Mouse (Mus musculus) MEL (cell line): Measurements from ENCODE around the gene Bet1.

Experiments
- CTCF ChIP-seq, 3 experiments: IDR thresholded peaks in 2 of 3; conservative IDR thresholded peaks in 1 of 3; 2 replicates each; pipeline ENCODE4 v1.5.1; 2011 to 2012; ENCODE audit warnings: low read length in 3 of 3, low read depth in 2 of 3, mild to moderate bottlenecking in 2 of 3, improper control_type of control experiment in 1 of 3, inconsistent platforms in 1 of 3, mixed read lengths in 1 of 3, moderate library complexity in 1 of 3; ENCODE audit not compliant: control insufficient read depth in 1 of 3, insufficient read depth in 1 of 3, poor library complexity in 1 of 3, severe bottlenecking in 1 of 3
- EP300 ChIP-seq, 2 experiments: IDR thresholded peaks; 2 replicates each; pipeline ENCODE4 v1.6.1; 2011; ENCODE audit warnings: improper control_type of control experiment in 2 of 2, low read length in 2 of 2, low read depth in 1 of 2, mild to moderate bottlenecking in 1 of 2
- GATA1 ChIP-seq: IDR thresholded peaks from 2 replicates; pipeline ENCODE4 v1.6.1; 2011; ENCODE audit warnings: low read depth, low read length, improper control_type of control experiment
- JUND ChIP-seq: IDR thresholded peaks from 2 replicates; pipeline ENCODE4 v1.6.1; 2011; ENCODE audit warnings: low read depth, mild to moderate bottlenecking, improper control_type of control experiment, low read length
- POLR2A ChIP-seq, 2 experiments: IDR thresholded peaks; 2 replicates each; pipeline ENCODE4 v1.6.1; 2011 to 2012; ENCODE audit warnings: low read length in 2 of 2, mild to moderate bottlenecking in 2 of 2, control low read depth in 1 of 2, improper control_type of control experiment in 1 of 2, low read depth in 1 of 2, moderate library complexity in 1 of 2; ENCODE audit not compliant: control insufficient read depth in 1 of 2, insufficient read depth in 1 of 2, poor library complexity in 1 of 2
- POLR2AphosphoS5 ChIP-seq: IDR thresholded peaks from 2 replicates; pipeline ENCODE4 v1.6.1; 2012; ENCODE audit warnings: low read depth, borderline replicate concordance, mild to moderate bottlenecking, inconsistent platforms, low read length, moderate library complexity, mixed read lengths
- ZC3H11A ChIP-seq: IDR thresholded peaks from 2 replicates; pipeline ENCODE4 v1.6.1; 2012; ENCODE audit warnings: low read depth, mild to moderate bottlenecking, inconsistent platforms, low read length, improper control_type of control experiment
- ZKSCAN1 ChIP-seq: IDR thresholded peaks from 2 replicates; pipeline ENCODE4 v1.6.1; 2012; ENCODE audit warnings: low read depth, mild to moderate bottlenecking, inconsistent platforms, low read length, improper control_type of control experiment, moderate library complexity

DNA sequence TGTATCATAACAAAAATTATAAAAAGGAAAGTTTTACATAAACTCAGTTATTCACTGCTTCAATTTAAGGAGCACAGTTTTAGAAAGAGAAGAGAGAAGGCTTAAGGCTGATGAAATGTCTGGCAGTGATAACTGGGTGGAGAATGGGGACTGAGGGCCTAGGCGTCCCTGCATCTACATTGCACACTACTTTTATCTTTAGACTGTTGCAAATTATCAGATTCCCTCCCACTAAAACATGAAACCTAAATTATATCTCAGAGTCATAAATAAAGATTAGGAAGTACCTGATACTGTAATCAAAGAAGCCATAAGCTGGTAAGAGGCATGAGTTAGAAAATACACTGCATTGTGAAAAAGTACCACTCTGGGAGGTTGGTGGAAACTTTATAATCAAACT lies 45.0 kb downstream of the Bet1 start:
- TF ChIP-seq EP300 (IDR thresholded peaks at IDR 0.05; ENCODE audit: low read depth in 1 of 2, low read length in 2 of 2) (no peak), POLR2A (IDR thresholded peaks at IDR 0.05; ENCODE audit: control insufficient read depth in 1 of 2, insufficient read depth in 1 of 2, low read depth in 1 of 2, low read length in 2 of 2, poor library complexity in 1 of 2) (no peak), CTCF (IDR thresholded peaks at IDR 0.05 in 2 of 3, conservative IDR thresholded peaks at IDR 0.05 in 1 of 3; ENCODE audit: control insufficient read depth in 1 of 3, insufficient read depth in 1 of 3, low read depth in 2 of 3, low read length in 3 of 3, poor library complexity in 1 of 3, severe bottlenecking in 1 of 3) (no peak), GATA1 (no peak), ZC3H11A (no peak), POLR2AphosphoS5 (no peak), ZKSCAN1 (no peak), JUND (no peak)
